Mouse (Mus musculus): ENCODE measurements around the gene Epm2aip1. TPM values are rescaled to one million over a fixed set of nuclear protein-coding genes. Genes with fewer than 3 reads are reported as not detected.

Epm2aip1 gene
- total RNA-seq, 4 experiments from 2014 or later, result 17.2 to 23.4 (median 22.3) TPM

Other genes with a start within 250 kb of the Epm2aip1 start
- 10 to 100 TPM in 1 of 4 experiments, 1 to 10 TPM in 3; 4.4 to 10.9 (median 5.2) TPM for gene Ccrl2, start 214.4 kb upstream of the Epm2aip1 start, total RNA-seq (2022)
- gene Lrrfip2, start 154.3 kb upstream of the Epm2aip1 start, total RNA-seq (2022), result 10 to 100 TPM; 60.4 to 79.8 (median 70.3) TPM
- gene Mlh1, start 138 bp upstream of the Epm2aip1 start, total RNA-seq (2022), result 1 to 10 TPM; 2.7 to 5.6 (median 3.8) TPM
- gene Trank1, start 39.8 kb downstream of the Epm2aip1 start, total RNA-seq (2022), result under 1 TPM; 0.03 to 0.19 (median 0.06) TPM
- gene Dclk3, start 167.2 kb downstream of the Epm2aip1 start, total RNA-seq (2022), result under 1 TPM; 0.12 to 0.44 (median 0.36) TPM